Mouse (Mus musculus) C2C12 (cell line): ENCODE results near the gene Por.

Experiments
- CEBPB ChIP-seq: IDR thresholded peaks from one replicate; pipeline ENCODE4 v1.6.1; 2011; ENCODE audit warnings: low read depth, mild to moderate bottlenecking, control low read depth, moderate library complexity
- CTCF ChIP-seq: IDR thresholded peaks from one replicate; pipeline ENCODE4 v1.5.1; 2011; ENCODE audit not compliant: control insufficient read depth, insufficient read depth, insufficient read length
- MAX ChIP-seq: IDR thresholded peaks from one replicate; pipeline ENCODE4 v1.6.1; 2011; ENCODE audit warnings: mild to moderate bottlenecking, control low read depth
- USF1 ChIP-seq: IDR thresholded peaks from one replicate; pipeline ENCODE4 v1.6.1; 2011; ENCODE audit warnings: low read depth, mild to moderate bottlenecking, control low read depth, moderate library complexity

GRCm38 (mm10) chr5:135674821-135675220 is 5.0 kb downstream of the Por start:
- no peak for TF ChIP-seq CTCF
- TF ChIP-seq CEBPB = no peak
- TF ChIP-seq USF1 = no peak
- TF ChIP-seq MAX = no peak
